Mouse (Mus musculus) heart, postnatal 14 days (tissue): Measurements from ENCODE around the gene Npas3. TPM values are rescaled to one million over a fixed set of nuclear protein-coding genes. Genes with fewer than 3 reads are reported as not detected.
A peak's percentile ranks its signal among the peaks of the same experiment; 100 is the strongest.

Source experiments
- DNase-seq, 2 experiments: peaks; one replicate each; pipeline ENCODE4 v3.0.0; 2021 to 2022
- intact Hi-C: fragments of 180-260 bp; cut with DNase I; formaldehyde crosslinking; loops from one replicate; pipeline ENCODE4 v1.15.1; 2025
- total RNA-seq, 2 experiments: library from RNA; stranded (reverse); gene quantifications; 2 replicates each; pipeline ENCODE4 v1.2.3; 2021

Gene Npas3
- total RNA-seq, 2 experiments from 2014 or later = 0.90 to 1.1 TPM

- DNase-seq = no peak
- intact Hi-C loops = no loop called here
Observed at GRCm38 (mm10) chr12:54093729-54094128, 845.3 kb downstream of the Npas3 start.

- intact Hi-C loops = no loop called here
Observed at GRCm38 (mm10) chr12:54096492-54096891, 848.0 kb downstream of the Npas3 start.

GRCm38 (mm10) chr12:54098136-54098535 is 849.7 kb downstream of the Npas3 start:
- DNase-seq = no peak
- intact Hi-C loops = loop anchor here (2.0 kb wide), 3 partner anchors 255 to 449 kb away; no protein-coding TSS in a partner anchor

More at GRCm38 (mm10) chr12:54096492-54096891, 848.0 kb downstream of the Npas3 start:
- no peak for DNase-seq

GRCm38 (mm10) chr12:54098785-54099184 is 850.3 kb downstream of the Npas3 start:
- peak; percentile 78 to 86 for DNase-seq
- intact Hi-C loops = loop anchor here (2.0 kb wide), 3 partner anchors 254 to 448 kb away; no protein-coding TSS in a partner anchor

GRCm38 (mm10) chr12:54099458-54099857 is 851.0 kb downstream of the Npas3 start:
- intact Hi-C loops = loop anchor here (2.0 kb wide), 3 partner anchors 253 to 447 kb away; no protein-coding TSS in a partner anchor
- no peak for DNase-seq

GRCm38 (mm10) chr12:54101307-54101870 is 852.9 kb downstream of the Npas3 start:
- intact Hi-C loops = no loop called here
- no peak for DNase-seq

GRCm38 (mm10) chr12:54102500-54102899 is 854.0 kb downstream of the Npas3 start:
- intact Hi-C loops = no loop called here
- DNase-seq = no peak

GRCm38 (mm10) chr12:54105531-54105930 is 857.1 kb downstream of the Npas3 start:
- DNase-seq = peak in 1 of 2 experiments; percentile 10
- intact Hi-C loops = loop anchor here (5.0 kb wide), 2 partner anchors 97 to 117 kb away; partner anchors contain the start of gene Egln3

- intact Hi-C loops = loop anchor here (5.0 kb wide), 2 partner anchors 96 to 116 kb away; partner anchors contain the start of gene Egln3
- DNase-seq = no peak
Observed at GRCm38 (mm10) chr12:54105946-54106345, 857.5 kb downstream of the Npas3 start.

- DNase-seq = no peak
- intact Hi-C loops = loop anchor here (5.0 kb wide), 1 partner anchor 52 kb away; no protein-coding TSS in a partner anchor
Observed at GRCm38 (mm10) chr12:54110342-54110741, 861.9 kb downstream of the Npas3 start.

- intact Hi-C loops = loop anchor here (5.0 kb wide), 1 partner anchor 51 kb away; no protein-coding TSS in a partner anchor
Observed at GRCm38 (mm10) chr12:54110930-54111329, 862.5 kb downstream of the Npas3 start.

GRCm38 (mm10) chr12:54120386-54120785 is 871.9 kb downstream of the Npas3 start:
- intact Hi-C loops = no loop called here
- DNase-seq = no peak

More at GRCm38 (mm10) chr12:54110930-54111329, 862.5 kb downstream of the Npas3 start:
- DNase-seq = no peak

- intact Hi-C loops = no loop called here
- no peak for DNase-seq
Observed at GRCm38 (mm10) chr12:54121286-54121685, 872.8 kb downstream of the Npas3 start.
